Mouse (Mus musculus) telencephalon, adult 2 months (tissue): ENCODE measurements around the gene Magi1.

ENCODE experiments used
- DNase-seq: peaks from one replicate; pipeline ENCODE4 v3.0.0-alpha.2; 2011; ENCODE audit warnings: low read depth, low spot score

The Magi1 gene

DNA sequence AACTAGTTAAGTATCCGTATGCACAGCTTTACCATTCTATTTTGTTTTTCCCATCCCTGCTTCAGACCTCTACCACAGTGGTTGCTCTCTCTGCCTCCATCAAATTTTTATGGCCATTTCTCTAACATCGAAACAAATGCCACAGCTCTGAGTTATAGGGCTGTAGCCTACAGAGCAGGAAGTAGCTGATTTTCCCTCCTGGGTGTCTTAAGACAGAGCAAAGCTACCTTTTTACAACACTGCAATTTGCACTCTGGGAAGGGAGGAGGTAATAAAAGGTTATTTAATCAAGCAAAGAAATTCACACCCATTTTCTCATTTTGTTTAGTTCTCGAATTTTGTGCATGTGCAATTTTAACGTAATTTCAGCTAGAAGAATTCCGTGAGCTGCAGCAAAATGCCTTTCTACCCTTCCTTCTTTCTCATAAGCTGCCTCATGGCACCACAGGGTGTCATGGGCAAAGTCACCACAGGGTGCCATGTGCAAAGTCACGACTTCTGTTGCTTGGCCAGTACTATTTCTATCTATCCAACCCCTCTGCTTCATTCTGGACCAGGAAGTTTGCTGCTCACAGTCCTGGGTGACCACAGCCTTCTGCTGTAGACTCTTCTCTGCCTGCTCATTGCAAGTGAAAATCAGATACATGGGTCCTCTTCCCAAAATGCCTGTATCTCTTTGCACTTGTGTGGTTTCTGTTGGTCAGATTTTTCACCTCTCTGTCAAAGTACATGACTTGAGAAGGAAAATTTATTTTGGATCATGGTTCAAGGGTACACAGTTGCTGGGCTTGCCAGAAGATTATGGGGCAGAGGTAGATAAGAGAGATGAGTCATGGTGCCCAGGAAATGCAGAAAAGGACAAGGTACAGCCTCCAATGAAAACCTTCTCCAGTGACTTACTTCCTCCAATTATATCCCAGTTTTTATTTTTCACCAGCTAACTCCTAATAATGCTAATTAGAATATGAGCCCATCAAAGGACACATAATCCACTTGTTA is 167.0 kb downstream of the Magi1 start:
- no peak for DNase-seq

- peak; percentile 24 for DNase-seq
Measured at GRCm38 (mm10) chr6:94111833-94112232, 171.9 kb downstream of the Magi1 start.

- DNase-seq: no peak
Measured at GRCm38 (mm10) chr6:94107401-94108107, 176.2 kb downstream of the Magi1 start.

DNA sequence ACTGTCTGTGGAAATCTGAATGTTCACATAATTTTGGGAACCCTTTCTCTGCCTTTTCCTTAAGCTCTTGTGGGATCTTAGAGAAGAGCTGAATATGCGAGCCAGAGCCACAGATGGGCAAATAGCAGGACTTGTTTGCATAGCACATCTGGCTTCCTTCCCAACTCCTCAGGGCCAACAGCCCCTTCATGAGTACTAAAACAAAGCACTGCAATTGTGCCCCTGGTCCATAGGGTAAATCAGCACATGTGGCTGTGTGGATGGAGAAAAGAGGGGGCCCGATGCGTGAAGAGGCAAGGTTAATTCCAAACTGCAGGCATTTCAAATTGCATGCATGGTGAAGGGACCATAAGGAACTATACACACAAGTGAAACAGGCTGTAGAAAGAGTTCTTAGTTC is 180.1 kb downstream of the Magi1 start:
- no peak for DNase-seq

DNA sequence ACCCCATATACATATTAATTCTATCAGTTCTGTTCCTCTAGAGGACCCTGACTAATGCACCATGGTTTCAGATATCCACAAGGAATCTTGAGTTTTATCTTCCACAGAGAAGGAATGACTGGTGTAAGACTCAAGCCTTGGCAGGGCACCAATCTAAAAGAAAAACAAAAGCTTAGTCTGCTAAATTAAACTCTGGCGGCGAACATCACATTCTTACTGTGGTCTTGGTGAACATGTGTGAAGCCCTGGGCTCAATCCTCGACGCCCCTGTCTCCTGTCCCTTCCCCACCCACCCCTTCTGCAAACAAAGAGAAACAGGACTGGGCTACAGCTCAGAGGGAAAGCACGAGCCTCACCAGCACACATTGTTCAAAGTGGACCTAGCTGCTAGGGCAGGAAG is 182.5 kb downstream of the Magi1 start:
- DNase-seq: no peak

- DNase-seq: no peak
Measured at GRCm38 (mm10) chr6:94094924-94095685, 188.6 kb downstream of the Magi1 start.

DNA sequence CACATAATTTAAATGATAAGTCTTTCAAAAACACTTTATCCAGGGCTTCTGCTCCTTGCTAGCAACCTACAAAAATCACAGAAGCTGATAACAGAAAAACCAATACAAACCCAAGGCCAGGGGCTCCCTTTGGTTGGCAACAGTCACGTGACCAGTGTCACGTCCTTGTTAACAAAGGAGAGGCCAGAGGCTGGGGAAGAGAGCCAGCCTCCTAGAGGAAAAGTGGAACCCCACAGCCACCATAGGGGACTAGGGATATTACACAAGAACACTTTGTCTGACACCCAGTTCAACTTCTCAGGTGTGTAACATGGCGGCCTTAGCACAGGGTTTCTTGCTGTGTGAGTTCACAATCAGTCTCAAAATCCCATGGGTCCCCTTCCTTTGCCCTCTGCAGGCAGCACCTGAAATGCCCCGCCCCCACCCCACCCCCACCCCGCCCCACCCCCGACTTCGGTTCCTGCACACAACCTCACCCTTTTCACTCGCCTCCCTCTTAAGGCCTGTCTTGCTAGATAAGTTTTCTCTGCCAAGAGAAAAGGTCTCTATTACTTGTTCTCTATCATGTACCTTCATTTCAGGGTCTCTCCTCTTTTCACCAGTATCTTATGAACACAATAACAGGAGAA is 190.6 kb downstream of the Magi1 start:
- DNase-seq: no peak

DNA sequence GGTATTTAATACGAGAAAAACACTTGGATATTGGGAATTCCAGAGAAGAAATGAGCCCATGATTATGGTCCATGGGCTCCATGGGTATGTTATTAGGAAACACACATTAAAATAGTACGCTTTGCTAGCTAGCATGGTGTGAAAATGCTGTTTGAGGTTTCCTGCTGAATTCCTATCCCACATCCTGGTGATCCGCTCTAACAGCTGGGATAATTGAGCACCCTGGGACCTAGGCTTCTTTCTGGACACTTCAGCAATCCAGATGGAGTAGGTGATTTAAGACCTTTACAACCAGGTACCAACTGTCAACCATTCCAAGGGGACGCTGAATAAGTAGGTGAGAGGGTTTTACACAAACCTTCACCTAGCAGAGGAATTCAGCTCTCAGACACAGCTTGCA is 191.2 kb downstream of the Magi1 start:
- DNase-seq: no peak

GRCm38 (mm10) chr6:94086855-94087254 is 196.9 kb downstream of the Magi1 start:
- DNase-seq: no peak

DNA sequence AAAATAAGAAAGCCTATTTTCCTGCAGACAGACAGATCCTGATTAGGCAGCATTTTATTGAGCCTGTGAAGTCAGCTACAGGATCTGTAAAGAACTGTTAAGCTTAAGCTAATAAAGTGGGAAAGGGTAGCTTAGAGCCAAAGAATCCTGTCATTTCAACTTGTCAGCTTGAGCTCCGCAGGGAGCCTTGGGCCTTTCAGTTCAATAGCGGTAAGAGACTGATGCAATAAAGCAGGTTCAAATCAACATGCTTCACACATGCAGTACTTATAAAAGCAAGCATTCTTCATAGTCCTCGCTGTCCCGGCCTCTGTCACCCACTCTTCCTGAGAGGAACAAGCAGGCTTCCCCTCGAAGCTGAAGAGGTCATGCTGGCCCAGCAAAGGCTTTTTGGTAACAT is 199.0 kb downstream of the Magi1 start:
- DNase-seq: no peak

DNA sequence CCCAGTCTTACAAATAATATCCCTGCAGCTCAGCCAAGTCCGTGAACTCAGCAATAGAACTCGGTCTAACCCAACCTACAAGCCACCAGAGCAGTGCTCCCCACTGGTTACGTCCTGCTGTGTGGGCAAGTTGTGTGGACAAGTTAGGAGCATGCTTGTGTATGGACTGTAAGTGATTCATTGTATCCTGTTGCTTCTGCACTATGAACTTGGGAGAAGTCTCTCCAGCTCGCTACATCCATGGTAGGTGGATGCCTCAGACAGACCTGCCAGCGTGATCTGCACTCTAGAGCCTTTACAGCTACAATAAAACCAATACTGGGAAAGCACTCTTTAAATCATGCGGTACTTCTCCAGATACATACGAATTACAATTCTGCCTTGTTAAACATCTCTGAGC is 200.3 kb downstream of the Magi1 start:
- DNase-seq: no peak

- DNase-seq: peak; percentile 75
Measured at GRCm38 (mm10) chr6:94080933-94081545, 202.7 kb downstream of the Magi1 start.

DNA sequence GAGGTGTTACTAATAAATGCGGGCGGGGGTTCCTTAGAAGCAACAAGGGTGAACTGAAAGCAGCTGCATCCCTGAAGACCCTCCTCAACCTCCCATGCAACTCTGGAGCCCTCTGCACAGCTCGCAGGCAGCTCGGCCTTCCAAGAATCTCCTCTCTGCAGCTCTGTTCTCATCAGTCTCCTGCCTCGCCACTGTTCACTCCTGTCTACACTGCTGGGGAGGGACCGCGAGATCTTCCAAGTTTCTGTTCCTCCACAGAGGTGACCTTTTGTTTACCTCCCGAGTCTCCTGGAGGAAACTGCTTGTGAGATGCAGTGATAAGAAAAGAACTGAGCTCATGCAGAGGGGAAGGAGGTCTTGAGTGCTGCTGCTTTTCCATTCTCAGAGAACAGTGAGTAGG is 204.8 kb downstream of the Magi1 start:
- no peak for DNase-seq

DNA sequence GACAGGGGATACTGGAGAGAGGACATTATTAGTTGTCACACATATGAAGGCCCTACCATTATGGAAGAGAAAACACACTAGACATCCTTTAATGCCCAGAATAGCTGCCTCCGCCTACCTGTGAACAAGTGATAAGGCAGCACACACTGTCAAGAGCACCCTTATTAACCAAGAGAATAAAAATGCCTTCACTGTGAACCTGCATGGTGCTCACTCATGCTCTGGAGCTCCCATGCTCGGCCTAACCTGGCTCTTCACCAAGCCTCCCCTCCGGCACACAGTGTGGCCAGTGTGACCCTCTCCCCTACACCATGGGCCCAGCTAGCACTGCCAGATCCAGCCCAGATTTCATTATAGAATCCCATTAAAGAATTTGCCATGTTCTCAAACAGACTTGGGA is 206.7 kb downstream of the Magi1 start:
- no peak for DNase-seq

DNA sequence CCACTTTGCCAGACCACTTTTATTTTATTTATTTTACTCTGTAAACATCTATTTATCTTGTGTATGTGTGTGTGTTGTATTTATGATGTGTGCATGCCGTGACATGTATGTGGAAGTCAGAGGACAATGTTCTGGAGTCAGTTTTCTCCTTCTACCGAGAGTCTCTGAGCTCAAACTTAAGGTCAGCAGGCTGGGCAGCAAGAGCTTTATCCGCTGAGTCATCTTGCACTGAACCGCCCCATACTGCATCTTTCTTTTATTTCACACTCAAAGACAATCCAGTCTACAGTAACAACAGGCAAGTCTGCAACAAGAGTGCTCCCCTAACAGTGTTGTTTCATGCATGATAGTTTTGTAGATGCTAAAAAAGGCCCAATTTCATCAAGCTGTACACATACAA is 207.7 kb downstream of the Magi1 start:
- DNase-seq: no peak

GRCm38 (mm10) chr6:94075228-94075627 is 208.5 kb downstream of the Magi1 start:
- no peak for DNase-seq

- no peak for DNase-seq
Measured at GRCm38 (mm10) chr6:94071676-94072075, 212.0 kb downstream of the Magi1 start.

GRCm38 (mm10) chr6:94070702-94071101 is 213.0 kb downstream of the Magi1 start:
- peak; percentile 56 for DNase-seq

GRCm38 (mm10) chr6:94069421-94069820 is 214.3 kb downstream of the Magi1 start:
- no peak for DNase-seq

- no peak for DNase-seq
Measured at GRCm38 (mm10) chr6:94067741-94068450, 215.8 kb downstream of the Magi1 start.
